Mouse (Mus musculus): ENCODE results near the gene Arfrp1.

The Arfrp1 gene

GRCm38 (mm10) chr2:181377230-181377629 is 12.0 kb upstream of the Arfrp1 start:
- no peak for DNase-seq (ENCODE audit: low read depth, low spot score)

- DNase-seq (ENCODE audit: low read depth, low spot score), result peak; percentile 74
These were observed 10.6 kb upstream of the Arfrp1 start for GRCm38 (mm10) chr2:181375787-181376186.

GRCm38 (mm10) chr2:181370001-181370400 is 4.8 kb upstream of the Arfrp1 start:
- peak; percentile 47 for DNase-seq (ENCODE audit: low read depth, low spot score)

DNA sequence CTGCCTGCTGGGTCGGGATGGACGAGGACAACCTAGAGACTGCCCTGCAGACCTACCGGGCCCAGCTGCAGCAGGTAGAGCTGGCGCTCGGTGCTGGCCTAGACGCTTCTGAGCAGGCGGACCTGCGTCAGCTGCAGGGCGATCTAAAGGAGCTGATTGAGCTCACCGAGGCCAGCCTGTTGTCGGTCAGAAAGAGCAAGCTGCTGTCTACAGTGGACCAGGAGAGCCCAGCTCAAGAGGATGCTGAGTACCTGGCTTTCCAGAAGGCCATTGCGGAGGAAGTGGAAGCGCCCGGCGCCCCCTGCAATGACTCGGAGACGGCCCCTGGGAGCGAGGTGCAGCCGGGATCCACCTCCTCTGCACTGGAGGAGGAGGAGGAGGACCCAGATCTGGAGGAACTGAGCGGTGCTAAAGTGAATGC is 461 bp upstream of the Arfrp1 start:
- DNase-seq (ENCODE audit: low read depth, low spot score), result no peak

GRCm38 (mm10) chr2:181364487-181364859 is 731 bp downstream of the Arfrp1 start:
- DNase-seq (ENCODE audit: low read depth, low spot score), result no peak

GRCm38 (mm10) chr2:181363946-181364345 is 1.3 kb downstream of the Arfrp1 start:
- no peak for DNase-seq (ENCODE audit: low read depth, low spot score)

DNA sequence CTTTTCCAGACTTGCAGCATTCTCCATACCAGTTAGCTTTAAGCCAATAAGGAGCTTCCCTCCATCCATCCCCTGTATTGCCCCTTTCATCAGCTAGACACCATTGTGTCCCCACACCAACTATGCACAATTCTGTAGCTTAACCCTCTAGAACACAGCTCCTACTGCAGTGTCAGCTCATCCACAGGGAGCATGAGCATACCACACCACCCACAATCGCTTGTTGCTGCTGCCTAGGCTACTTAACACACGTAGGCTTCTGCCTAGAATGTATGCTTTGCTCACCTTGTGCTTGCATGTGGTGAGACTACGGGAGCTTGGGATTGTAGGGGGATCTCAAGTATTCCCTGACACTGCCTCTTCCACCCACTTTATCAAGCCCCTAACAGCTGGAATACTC is 8.4 kb downstream of the Arfrp1 start:
- DNase-seq (ENCODE audit: low read depth, low spot score), result no peak

DNA sequence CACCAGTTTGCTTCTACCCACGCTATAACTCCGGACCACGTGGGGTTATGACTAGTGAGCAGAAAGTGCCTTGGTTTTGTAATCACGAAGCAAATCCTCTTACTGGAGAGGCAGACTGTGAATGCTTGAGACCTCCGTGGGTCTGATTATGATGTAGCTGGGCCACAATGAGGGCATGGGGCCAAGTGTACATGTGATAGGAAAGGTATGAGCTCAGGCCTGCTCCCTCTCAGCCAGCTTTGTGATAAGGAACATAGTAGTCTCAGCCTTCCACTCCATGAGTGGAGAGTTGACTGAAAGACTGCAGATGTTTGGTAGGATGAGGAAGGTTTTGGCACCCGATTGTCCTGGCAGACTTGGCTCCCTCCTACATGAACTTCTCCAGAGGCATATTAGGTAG is 22.4 kb downstream of the Arfrp1 start:
- DNase-seq (ENCODE audit: low read depth, low spot score), result no peak

- DNase-seq (ENCODE audit: low read depth, low spot score), result no peak
These were observed 24.8 kb downstream of the Arfrp1 start for GRCm38 (mm10) chr2:181340426-181340825.

DNA sequence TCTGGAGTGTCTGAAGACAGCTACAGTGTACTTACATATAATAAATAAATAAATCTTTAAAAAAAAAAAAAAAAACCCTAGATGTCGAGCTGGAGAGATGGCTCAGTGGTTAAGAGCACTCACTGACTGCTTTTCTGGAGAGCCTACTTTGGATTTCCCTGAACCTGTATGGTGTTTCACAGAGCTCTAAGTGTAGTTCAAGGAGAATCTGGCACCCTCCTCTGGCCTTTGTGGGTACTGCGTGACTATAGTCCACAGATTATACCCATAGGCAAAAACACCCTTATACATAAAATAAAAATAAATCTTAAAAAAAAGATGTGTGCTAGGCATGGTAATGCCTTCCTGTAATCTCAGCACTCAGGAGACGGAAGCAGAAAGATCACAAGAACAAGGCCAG is 31.2 kb downstream of the Arfrp1 start:
- peak; percentile 90 for DNase-seq (ENCODE audit: low read depth, low spot score)

DNA sequence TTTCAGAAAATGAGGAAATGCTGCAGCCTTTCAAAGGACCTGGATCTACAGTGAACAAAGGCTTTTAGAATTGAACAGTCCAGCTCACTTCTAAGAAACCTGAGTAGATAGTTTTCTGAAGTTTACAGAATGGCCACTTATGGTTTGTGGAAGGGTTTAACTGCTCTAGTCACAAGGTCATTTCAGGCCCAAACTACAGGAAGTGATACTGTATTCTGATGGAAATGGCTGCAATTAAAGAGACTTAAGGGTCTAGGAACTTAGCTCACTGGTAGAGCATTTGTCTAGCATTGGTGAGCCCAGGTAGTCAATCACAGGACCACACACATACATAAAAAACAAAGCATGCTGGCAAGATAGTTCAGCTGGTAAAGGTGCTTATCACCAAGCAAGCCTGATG is 32.7 kb downstream of the Arfrp1 start:
- no peak for DNase-seq (ENCODE audit: low read depth, low spot score)

DNA sequence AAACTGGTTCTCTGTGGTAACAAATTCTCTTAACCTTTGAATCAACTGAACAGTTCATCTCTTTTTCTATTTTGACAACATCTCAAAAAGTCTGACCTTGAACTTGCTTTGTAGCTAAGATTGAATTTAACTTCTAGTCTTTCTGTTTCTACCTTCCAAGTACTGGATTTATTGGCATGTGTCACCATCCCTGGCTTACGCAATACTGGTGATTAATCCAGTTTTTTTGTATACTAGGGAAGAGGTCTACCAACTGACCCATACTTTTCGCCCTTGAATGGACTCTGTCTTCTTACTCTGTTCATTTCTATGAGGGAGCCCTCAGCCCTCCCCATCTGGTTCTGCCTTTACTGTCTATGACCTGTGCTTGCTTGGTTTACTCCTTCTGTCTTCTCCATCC is 39.1 kb downstream of the Arfrp1 start:
- peak; percentile 33 for DNase-seq (ENCODE audit: low read depth, low spot score)

DNA sequence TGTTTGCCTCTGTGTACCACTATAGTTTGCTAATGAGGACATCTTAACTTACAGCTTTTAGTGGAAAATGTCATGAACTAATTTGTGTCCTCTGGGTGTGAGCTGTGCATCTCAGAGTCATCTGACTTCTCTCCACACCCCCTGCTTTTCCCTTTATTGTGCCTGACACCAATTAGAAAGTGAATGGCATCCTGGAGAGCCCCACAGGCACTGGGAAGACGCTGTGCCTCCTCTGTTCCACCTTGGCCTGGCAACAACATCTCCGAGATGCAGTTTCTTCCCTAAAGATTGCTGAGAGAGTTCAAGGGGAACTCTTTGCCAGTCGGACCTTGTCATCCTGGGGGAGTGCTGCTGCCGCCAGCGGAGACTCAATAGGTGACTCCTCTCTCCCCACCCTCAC is 43.1 kb downstream of the Arfrp1 start:
- no peak for DNase-seq (ENCODE audit: low read depth, low spot score)

GRCm38 (mm10) chr2:181320103-181320499 is 45.1 kb downstream of the Arfrp1 start:
- DNase-seq (ENCODE audit: low read depth, low spot score), result no peak

DNA sequence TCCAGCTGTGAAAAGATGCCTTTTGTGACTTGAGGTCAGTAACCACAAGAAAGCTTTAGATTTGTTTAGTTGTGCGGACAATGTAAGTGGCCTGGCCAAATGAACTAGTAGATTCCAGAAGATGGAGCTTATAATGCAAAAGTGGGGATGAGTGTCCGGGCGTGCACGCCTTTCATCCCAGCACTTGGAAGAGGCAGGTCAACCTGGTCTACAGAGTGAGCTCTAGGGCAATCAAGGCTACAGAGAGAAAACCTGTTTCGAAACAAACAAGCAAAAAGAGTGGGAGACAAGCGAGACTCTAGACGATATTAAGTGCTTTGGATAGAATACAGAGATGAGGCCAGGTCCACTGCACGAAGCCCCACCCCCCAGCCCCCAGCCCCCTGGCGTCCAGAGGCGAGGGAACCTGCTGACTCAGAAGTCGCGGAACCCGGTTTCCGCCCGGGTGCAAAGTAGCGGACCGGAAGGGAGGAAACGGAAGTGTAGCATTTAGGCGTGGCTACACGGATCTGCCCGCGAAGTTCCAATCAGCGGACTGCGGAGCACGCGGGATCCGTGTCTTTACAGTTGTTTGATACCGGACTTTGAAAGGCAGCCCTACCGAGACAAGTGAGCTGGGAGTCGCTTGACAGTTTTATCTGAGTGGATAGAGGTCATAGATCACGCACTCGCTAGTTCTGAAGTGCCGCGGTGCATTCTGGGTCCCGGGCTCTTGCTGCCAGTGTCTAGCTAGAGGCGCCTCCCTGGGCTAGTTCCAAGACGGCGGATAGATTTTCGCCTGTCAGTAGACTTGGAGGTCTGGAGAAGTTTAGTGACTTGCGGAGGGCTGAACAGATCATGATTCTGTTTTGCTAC is 45.7 kb downstream of the Arfrp1 start, which contains the start of gene Rtel1:
TSS of gene Rtel1 (plus strand) at position 492 of the 855 bp plus-strand sequence.
- peak; percentile 92 for DNase-seq (ENCODE audit: low read depth, low spot score)

DNA sequence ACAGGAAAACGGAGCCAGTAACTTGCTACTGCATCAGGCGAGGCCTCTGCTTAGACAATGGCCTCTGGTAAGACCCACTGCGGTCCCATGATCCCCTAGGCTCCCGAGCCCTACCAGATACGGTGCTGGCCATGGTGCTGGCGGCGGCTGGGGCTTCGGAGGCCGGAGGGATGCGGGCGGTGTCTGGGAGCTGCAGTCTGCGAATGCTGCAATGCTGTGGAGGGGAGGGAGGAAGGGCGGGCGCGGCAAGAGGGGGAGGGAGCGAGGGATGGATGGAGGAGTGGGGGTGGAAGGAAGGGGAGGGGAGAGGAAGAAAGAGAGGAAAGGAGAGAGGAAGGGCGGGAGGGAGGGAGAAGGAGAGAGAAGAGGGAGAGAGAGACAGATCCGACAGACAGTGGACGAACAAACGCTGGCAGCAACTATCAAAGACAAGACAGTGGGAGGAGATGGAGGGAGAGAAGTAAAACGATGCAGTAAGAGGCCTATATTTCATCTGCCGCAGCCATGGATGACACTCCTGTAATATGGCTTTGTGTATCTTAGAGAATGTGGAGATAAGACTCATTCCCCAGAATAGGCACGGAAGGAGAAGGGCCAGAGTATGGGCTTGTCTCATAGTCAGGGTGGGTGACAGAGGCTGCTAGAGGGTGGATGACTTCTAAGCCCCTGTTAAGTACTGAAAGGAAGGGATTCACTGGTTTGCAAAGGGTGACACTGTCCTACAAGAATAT is 51.0 kb downstream of the Arfrp1 start, which contains the start of gene Stmn3:
TSS of gene Stmn3 (minus strand) at position 421 of the 731 bp plus-strand sequence.
- no peak for DNase-seq (ENCODE audit: low read depth, low spot score)

- no peak for DNase-seq (ENCODE audit: low read depth, low spot score)
These were observed 51.7 kb downstream of the Arfrp1 start for GRCm38 (mm10) chr2:181313344-181314079.

- DNase-seq (ENCODE audit: low read depth, low spot score), result no peak
These were observed 52.2 kb downstream of the Arfrp1 start for GRCm38 (mm10) chr2:181313006-181313343.

GRCm38 (mm10) chr2:181312435-181312834 is 52.8 kb downstream of the Arfrp1 start:
- DNase-seq (ENCODE audit: low read depth, low spot score), result no peak
